7 mouse cellular contexts compared by ENCODE assay signal in genomic region chr10:116260658-116261433, GRCm38 (mm10). TPM values are rescaled to one million over a fixed set of nuclear protein-coding genes. Genes with fewer than 3 reads are reported as not detected.
DNase-seq lines count a peak whose midpoint lies in the region; ATAC-seq lines count a peak whose summit lies in the region.

No protein-coding gene starts in this region.

- no peak overlapping the region for H3K9ac ChIP-seq in midbrain, embryonic 14.5 days (replicated peaks; ENCODE audit: low read length)
- H3K9ac ChIP-seq in midbrain, embryonic 11.5 days (ENCODE audit: low read length): no peak overlapping the region
- H3K9ac ChIP-seq in kidney, embryonic 15.5 days: no peak overlapping the region

- no peaks in the 10 kb centered on the region for H3K9me3 ChIP-seq in midbrain, embryonic 14.5 days (ENCODE audit: control insufficient read depth, low read length)
- no peaks in the 10 kb centered on the region for H3K9me3 ChIP-seq in midbrain, embryonic 11.5 days (ENCODE audit: control insufficient read depth, low read length)
- H3K9me3 ChIP-seq in kidney, embryonic 15.5 days (replicated peaks): no peaks in the 10 kb centered on the region

- no peak overlapping the region for H3K27ac ChIP-seq in midbrain, embryonic 14.5 days (replicated peaks; ENCODE audit: low read depth, low read length)
- H3K27ac ChIP-seq in midbrain, embryonic 11.5 days (ENCODE audit: low read depth, low read length): no peak overlapping the region
- peak overlapping the region; percentile 84 for H3K27ac ChIP-seq in kidney, embryonic 15.5 days

- H3K27me3 ChIP-seq in midbrain, embryonic 14.5 days (ENCODE audit: control insufficient read depth, insufficient read depth, low read length): no peaks in the 10 kb centered on the region
- no peaks in the 10 kb centered on the region for H3K27me3 ChIP-seq in midbrain, embryonic 11.5 days (ENCODE audit: control insufficient read depth, insufficient read depth, low read length)
- no peaks in the 10 kb centered on the region for H3K27me3 ChIP-seq in kidney, embryonic 15.5 days

- H3K4me3 ChIP-seq in midbrain, embryonic 14.5 days (replicated peaks; ENCODE audit: low read depth, low read length): no peak overlapping the region
- no peak overlapping the region for H3K4me3 ChIP-seq in midbrain, embryonic 11.5 days (ENCODE audit: low read depth, low read length)
- no peak overlapping the region for H3K4me3 ChIP-seq in kidney, embryonic 15.5 days (replicated peaks)

- H3K4me1 ChIP-seq in midbrain, embryonic 14.5 days (ENCODE audit: control insufficient read depth, insufficient read depth, low read length): no peaks in the 10 kb centered on the region
- H3K4me1 ChIP-seq in midbrain, embryonic 11.5 days (ENCODE audit: control insufficient read depth, insufficient read depth, low read length): no peaks in the 10 kb centered on the region
- H3K4me1 ChIP-seq in kidney, embryonic 15.5 days: peaks cover 20% of the 10 kb centered on the region

- ATAC-seq in midbrain, embryonic 14.5 days (ENCODE audit: low FRiP score, low TSS enrichment): no peak
- no peak for ATAC-seq in midbrain, embryonic 11.5 days (ENCODE audit: low FRiP score)
- peak; percentile 84 for ATAC-seq in kidney, embryonic 15.5 days (replicated peaks; ENCODE audit: low FRiP score)
- peak; percentile 31; the same call in 1 of the 2 replicates for ATAC-seq in megakaryocyte progenitor cell, adult 5-6 weeks (replicated peaks; ENCODE audit: poor library complexity)

- no peak overlapping the region for H3K4me2 ChIP-seq in midbrain, embryonic 14.5 days (ENCODE audit: low read length)
- no peak overlapping the region for H3K4me2 ChIP-seq in midbrain, embryonic 11.5 days
- H3K4me2 ChIP-seq in kidney, embryonic 15.5 days: 0 out of 2 replicates have a peak overlapping the region, but pooled peaks have one; percentile 26

- DNase-seq in midbrain, embryonic 14.5 days: peak; percentile 17
- DNase-seq in midbrain, embryonic 11.5 days (ENCODE audit: low spot score, missing footprints): no peak
- peak; percentile 43 to 56 for DNase-seq in adrenal gland, postnatal 36 days
- peak; percentile 50 to 54 for DNase-seq in frontal cortex, adult 2 months (ENCODE audit: extremely low spot score in 1 of 2, low spot score in 1 of 2)
- no peak for DNase-seq in spleen, postnatal 14 days (ENCODE audit: low spot score in 2 of 2)

- 68% methylated on average over 13 of the region's 13 CpGs for WGBS in midbrain, embryonic 14.5 days
- 72% methylated on average over 13 of the region's 13 CpGs for WGBS in midbrain, embryonic 11.5 days
- 59% methylated on average over 13 of the region's 13 CpGs for WGBS in kidney, embryonic 15.5 days

- no peaks in the 10 kb centered on the region for H3K36me3 ChIP-seq in midbrain, embryonic 14.5 days (ENCODE audit: control insufficient read depth, insufficient read depth, low read length)
- no peaks in the 10 kb centered on the region for H3K36me3 ChIP-seq in midbrain, embryonic 11.5 days (ENCODE audit: control insufficient read depth, insufficient read depth, low read length)
- no peaks in the 10 kb centered on the region for H3K36me3 ChIP-seq in kidney, embryonic 15.5 days

RNA-seq across cellular contexts. Expression of gene Ptprb, which starts 14.5 kb away (rescaled TPM):
- 2.1 and 3.7 TPM in 2 replicates for polyA plus RNA-seq in midbrain, embryonic 14.5 days (2014; fragmentation: Nextera tagmentation; extraction: Ambion mirVana)
- polyA plus RNA-seq in midbrain, embryonic 11.5 days (2014; fragmentation: Nextera tagmentation; extraction: Ambion mirVana): 2.9 and 3.1 TPM in 2 replicates
- 10 to 100 TPM; 37.8 to 56.6 TPM for total RNA-seq in adrenal gland, postnatal 36 days (2021)
- 9.5 and 10.9 TPM in 2 replicates for polyA plus RNA-seq in frontal cortex, adult 2 months (2012; rRNA removed)
- 7.2 and 7.4 TPM in 2 replicates for polyA plus RNA-seq in kidney, embryonic 15.5 days (2015; fragmentation: Nextera tagmentation; extraction: Ambion mirVana)
- 0.02 TPM in 1 of 2 replicates, not detected in the other for total RNA-seq in megakaryocyte progenitor cell, adult 5-6 weeks (2015)
- total RNA-seq in megakaryocyte progenitor cell, adult 5-6 weeks (2017): not detected in 2 replicates

Comparison
In these comparisons a context has a peak if more than half of its experiments do, and no peak if none do; other contexts are left out.
1. DNase-seq: peak in midbrain, embryonic 14.5 days (single experiment), adrenal gland, postnatal 36 days (2 of 2) and frontal cortex, adult 2 months (2 of 2); none in midbrain, embryonic 11.5 days (single experiment) and spleen, postnatal 14 days (0 of 2).
2. ATAC-seq: peak in kidney, embryonic 15.5 days (single experiment) and megakaryocyte progenitor cell, adult 5-6 weeks (single experiment); none in midbrain, embryonic 14.5 days (single experiment) and midbrain, embryonic 11.5 days (single experiment).